Mouse (Mus musculus) frontal cortex, postnatal 25 days (tissue): ENCODE data around the gene Itga3.

Experiments
- DNase-seq, 2 experiments: peaks; one replicate each; pipeline ENCODE4 v3.0.0; 2022; ENCODE audit warnings: low spot score in 2 of 2

The Itga3 gene

GRCm38 (mm10) chr11:95096608-95097373 lies 20.2 kb upstream of the Itga3 start:
- DNase-seq, result no peak

DNA sequence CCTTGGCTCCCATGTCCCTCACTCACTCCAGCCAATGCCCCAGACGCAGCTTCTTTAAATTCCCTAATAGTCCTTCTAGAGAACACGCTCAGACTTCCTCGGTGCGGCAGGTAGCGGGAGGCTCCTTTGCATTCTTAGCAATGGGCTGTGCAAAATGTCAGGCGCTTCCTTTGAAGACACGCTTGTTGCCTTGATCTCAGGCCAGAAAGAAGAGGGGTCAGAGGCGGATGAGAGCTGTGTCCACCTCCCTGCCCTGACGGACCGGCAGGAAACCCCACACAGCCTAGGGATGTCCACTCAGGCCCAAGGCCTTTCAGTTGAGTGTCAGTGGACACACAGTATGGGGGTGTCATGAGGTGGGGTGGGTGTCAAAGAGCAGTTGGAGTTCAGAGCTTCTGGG lies 19.0 kb upstream of the Itga3 start:
- DNase-seq, result no peak

DNA sequence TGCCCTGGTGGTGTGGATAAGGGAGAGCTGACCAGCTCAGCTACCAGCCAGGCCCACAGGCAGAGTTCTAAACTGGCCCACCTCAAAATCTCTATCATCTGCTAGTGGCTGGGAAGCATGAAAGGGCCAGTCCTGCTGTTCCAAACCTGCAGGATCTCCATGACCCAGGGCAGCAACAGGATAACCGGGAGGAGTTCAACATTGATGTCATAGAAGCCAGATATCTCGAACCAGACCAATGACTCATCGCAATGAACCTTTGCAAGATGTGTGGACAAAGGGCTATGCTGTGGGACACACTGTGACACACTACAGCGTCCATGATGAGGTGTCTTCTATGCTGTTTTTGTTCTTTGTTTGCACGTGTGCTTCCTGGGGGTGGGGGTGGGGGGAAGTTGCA lies 16.5 kb upstream of the Itga3 start:
- DNase-seq, result no peak

DNA sequence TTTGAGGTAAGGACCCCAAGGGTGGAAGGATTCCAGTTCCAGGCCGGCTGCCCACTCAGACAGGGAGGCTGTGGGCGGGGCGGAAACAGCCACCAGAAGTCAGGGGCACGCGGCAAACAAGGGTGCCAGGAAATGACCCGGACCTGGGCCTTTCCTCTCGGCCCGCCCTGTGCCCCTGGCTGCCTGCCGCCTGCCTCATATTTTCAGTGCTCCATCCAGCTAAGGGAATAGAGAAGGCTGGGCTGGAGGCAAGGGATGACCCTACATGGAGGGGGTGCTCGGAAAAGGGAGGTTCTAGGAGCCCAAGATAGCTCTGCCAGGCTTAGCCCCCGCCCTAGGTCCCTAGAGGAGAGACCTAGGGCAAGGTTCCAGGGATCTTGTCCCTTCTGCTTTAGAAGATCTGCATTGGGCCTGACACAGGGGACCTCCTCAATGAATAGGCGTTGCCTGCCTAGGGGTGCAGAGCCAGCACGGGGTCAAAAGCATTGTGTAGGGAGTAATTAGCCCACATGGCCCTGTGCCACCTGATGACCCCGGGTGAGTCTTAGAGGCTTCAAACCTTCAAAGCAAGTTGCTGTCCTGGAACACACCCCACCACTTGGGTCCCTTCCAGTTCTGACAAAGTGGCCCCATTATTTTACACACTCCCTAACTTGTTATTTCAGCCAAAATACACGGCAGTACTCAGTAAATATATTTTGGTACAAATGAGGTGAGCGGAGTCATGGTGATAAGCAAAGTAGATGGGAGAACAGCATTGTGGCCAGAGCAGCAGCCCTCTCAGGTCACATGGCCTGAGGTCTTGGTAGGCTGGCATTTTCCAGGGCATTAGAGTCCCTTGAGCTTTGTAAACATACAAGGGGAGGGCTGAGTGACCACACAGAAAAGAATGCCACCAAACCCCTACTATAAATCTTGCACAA lies 12.5 kb upstream of the Itga3 start:
- no peak for DNase-seq

- DNase-seq, result no peak
These were observed 11.7 kb upstream of the Itga3 start for GRCm38 (mm10) chr11:95088286-95088685.

DNA sequence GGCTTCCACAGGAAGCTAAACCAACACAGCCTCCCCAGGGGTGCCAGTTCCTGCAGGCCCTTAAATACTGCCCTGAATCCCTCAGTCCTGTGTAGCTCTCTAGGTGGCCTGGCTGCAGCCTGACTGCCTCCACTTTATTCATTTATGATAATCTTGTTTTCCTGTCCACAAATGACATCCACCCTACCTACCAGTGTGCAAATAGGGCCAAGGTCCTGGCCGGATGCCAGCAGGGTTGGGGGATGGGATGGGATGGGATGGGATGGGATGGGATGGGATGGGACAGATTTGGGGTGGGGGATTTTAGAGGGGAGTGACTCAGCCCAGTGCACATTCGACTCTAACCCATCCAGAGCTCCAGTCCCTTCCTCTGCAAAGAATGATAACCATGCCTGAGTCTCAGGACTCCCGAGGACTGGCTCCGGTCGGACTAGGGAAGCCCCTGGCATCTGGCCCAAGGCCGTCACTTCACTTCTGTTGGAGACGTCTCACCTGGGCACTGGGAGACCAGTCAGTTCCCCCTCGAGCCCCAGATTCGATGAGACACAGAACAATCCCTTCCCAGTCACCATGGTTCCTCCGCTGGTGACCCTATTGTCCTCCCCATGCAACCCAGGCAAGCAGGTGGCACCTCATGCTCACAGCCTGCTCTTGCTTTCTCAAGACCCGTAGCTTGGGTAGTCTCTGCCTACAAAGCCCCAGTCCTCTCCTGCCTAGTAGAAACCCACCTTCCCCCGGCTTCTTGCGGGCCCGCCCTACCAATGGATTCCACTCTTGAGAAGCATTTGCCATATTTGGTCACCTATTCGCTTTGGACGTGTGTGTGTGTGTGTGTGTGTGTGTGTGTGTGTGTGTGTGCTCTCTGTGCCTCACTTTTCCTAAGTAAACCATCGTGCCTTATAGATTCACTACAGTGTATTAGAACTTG lies 11.0 kb upstream of the Itga3 start:
- DNase-seq, result no peak

DNA sequence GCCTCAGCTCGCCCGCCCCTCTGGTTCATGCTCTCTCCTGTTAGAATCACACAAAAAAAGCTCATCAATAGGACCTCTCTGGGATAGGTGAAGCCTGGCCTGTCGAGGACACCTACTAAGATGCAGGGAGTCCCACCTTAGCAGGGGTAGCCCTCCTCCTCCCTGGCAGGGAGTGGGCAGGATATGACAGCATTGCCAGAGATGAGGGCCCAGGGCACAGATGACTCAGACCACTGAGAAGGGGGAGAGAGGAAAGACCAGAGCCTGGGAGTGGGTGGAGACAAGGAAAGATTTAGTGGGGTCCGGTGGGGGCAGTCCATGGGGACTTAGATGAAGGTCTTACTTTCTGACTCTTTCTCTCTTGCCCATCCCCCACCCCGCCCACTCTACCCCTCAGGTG lies 9.6 kb upstream of the Itga3 start:
- DNase-seq, result no peak

GRCm38 (mm10) chr11:95085710-95086109 lies 9.1 kb upstream of the Itga3 start:
- DNase-seq, result no peak

DNA sequence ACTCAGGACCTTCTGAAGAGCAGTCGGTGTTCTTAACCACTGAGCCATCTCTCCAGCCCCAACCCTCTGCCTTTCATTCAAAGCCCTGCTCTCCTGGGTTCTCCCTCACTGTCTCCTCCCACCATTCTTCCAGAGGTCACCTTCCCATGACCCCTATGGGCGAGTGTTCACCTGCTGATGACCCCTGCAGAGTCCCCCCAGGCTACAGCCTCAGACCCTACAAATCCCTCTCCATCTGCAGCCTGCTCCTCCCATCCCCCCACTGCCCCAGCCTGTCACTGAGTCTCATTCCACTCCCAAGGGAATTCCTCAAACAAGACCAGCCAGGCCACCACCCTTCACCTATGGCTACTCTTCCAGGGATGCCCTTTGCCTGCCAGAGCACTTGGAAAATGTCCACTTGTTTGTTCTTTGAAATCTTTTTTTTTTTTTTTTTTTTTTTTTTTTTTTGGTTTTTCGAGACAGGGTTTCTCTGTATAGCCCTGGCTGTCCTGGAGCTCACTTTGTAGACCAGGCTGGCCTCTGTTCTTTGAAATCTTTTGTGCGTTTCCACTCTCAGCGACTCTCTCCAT lies 8.3 kb upstream of the Itga3 start:
- no peak for DNase-seq

- DNase-seq, result no peak
These were observed 7.6 kb upstream of the Itga3 start for GRCm38 (mm10) chr11:95084175-95084574.

DNA sequence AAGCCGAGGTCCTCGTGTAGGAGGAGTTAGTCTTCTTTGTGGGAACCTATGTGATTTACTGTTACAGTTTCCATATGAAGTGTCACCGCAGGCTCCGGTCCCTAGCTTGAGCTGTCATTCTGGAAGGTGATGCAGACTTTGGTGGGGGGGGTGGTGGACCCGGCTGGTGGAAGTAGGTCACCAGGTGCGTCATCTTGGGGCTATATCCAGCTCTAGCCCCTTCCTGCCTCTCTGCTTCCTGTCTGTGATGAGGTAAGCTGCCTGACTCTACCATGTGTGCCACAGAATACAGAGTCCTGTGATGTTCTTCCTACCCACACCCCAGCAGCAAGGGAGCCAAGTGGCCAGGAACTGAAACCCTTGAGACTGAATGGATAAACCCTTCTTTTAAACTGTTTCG lies 6.3 kb upstream of the Itga3 start:
- DNase-seq, result no peak

DNA sequence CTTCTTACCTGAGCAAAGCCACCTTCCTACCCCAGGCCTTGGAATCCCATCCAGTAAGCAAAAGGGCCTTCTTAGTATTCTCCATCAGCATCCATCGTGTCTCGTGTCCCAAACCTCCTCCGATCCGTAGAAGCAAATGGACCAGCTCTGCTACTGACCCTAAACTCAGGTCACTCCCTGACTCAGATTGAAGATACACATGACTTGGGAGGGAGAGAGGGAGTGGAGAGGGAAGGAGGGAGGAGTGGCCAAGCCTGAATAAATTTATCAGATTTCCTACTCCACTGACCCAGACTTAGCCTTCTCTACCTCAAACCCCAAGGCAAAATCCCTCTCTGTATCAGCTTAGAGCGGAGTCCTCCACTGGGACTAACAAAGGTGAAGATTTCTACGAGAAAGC lies 4.2 kb upstream of the Itga3 start:
- no peak for DNase-seq

- DNase-seq, result no peak
These were observed 2.8 kb upstream of the Itga3 start for GRCm38 (mm10) chr11:95079256-95079875.

DNA sequence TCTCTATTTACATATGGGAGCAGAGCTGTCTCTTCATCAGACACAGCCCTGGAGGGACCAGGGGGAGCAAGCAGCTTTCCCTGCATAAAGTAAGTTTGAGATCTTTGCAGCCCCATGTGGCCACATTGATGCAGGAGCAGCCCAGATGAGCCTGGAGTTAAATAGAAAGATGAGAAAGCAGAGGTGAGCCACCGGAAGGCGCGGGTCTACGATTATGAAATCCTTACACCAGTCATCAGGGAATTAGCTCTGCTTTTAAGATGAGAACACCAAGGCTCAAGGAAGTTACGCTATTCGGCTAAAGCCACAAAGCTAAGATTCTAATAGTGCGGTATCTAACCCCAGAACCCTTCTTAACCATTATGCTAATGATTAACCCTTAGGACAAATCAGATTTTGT lies 1.4 kb upstream of the Itga3 start:
- no peak for DNase-seq

DNA sequence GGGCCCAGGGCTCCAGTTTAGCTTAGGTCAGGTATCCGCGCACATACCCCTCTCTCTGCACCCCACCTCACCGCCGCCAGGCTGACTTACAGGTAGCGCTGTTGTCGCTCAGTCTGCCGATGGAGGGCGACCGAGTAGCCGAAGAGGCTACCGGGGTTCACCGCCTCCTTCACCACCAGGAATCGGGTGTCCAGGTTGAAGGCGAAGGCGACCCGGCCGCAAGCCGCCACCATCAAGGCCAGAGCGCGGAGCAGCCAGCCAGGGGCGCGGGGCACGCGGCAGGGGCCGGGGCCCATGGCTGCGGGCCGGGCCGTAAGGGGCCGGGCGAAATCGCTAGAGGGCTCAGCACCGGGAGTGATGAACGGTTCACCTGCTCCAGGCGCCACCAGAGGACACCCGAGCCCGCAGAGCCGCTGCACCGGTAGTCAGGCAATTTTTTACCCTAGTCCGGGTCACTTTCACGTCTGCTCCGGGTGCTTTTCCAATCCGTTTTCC lies 513 bp downstream of the Itga3 start:
- peak; percentile 33 to 34 for DNase-seq

- DNase-seq, result no peak
These were observed 1.2 kb downstream of the Itga3 start for GRCm38 (mm10) chr11:95075197-95076040.

- no peak for DNase-seq
These were observed 1.9 kb downstream of the Itga3 start for GRCm38 (mm10) chr11:95074694-95075093.

DNA sequence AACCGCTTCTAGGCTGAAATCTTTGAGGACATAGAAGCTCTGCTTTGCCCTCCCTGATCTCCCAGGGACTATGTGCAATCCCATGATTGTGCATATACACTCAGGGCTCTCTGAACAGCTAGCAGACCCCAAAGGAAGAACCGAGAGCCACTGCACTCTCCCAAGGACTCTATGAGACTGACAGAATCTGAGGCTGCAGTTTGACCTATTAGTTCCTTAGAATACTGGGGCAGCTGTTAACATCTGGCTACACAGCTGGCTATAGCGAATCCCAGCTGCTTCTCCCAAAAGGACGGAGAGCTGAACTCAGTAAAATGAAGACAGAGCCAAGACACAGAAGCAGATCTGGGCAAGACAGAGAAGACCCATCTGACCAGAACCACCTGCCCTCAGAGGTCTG lies 2.8 kb downstream of the Itga3 start:
- no peak for DNase-seq

- no peak for DNase-seq
These were observed 3.8 kb downstream of the Itga3 start for GRCm38 (mm10) chr11:95072804-95073203.

GRCm38 (mm10) chr11:95072136-95072535 lies 4.5 kb downstream of the Itga3 start:
- no peak for DNase-seq
